Mouse (Mus musculus) stomach, embryonic 14.5 days (tissue): Measurements from ENCODE around the gene Ripor3. TPM values are rescaled to one million over a fixed set of nuclear protein-coding genes. Genes with fewer than 3 reads are reported as not detected.

ENCODE experiments used
- ATAC-seq: fragments of 200-750 bp; cut with Nextera tagmentation; 2 replicates; pipeline ENCODE4 v1.8.0; 2017; ENCODE audit warnings: low read depth, moderate TSS enrichment; ENCODE audit not compliant: insufficient number of reproducible peaks, insufficient read depth, low FRiP score
- H3K27ac ChIP-seq: fragments of 300-500 bp; sonication (generic); 2 replicates; pipeline ENCODE4 v1.5.1; 2014; ENCODE audit warnings: mild to moderate bottlenecking, low read length, moderate library complexity, mixed read lengths
- H3K27me3 ChIP-seq: fragments of 300-500 bp; sonication (generic); 2 replicates; pipeline ENCODE4 v1.6.1; 2014; ENCODE audit warnings: low read length, control low read depth, mixed read lengths; ENCODE audit not compliant: control insufficient read depth, insufficient read depth
- H3K36me3 ChIP-seq: fragments of 300-500 bp; sonication (generic); 2 replicates; pipeline ENCODE4 v1.6.1; 2014; ENCODE audit warnings: mild to moderate bottlenecking, control low read depth, low read length, moderate library complexity, mixed read lengths; ENCODE audit not compliant: control insufficient read depth, insufficient read depth
- H3K4me1 ChIP-seq: fragments of 300-500 bp; sonication (generic); 2 replicates; pipeline ENCODE4 v1.6.1; 2014; ENCODE audit warnings: low read length, control low read depth, mixed read lengths; ENCODE audit not compliant: control insufficient read depth, insufficient read depth
- H3K4me2 ChIP-seq: fragments of 300-500 bp; sonication (generic); replicated peaks from 2 replicates; pipeline ENCODE4 v1.6.1; 2014; ENCODE audit warnings: low read depth, low read length, control low read depth
- H3K4me3 ChIP-seq: fragments of 300-500 bp; sonication (generic); 2 replicates; pipeline ENCODE4 v1.5.1; 2014; ENCODE audit warnings: low read depth, low read length, control low read depth
- H3K9ac ChIP-seq: fragments of 300-500 bp; sonication (generic); replicated peaks from 2 replicates; pipeline ENCODE4 v1.6.1; 2014; ENCODE audit warnings: low read depth, mild to moderate bottlenecking, control low read depth, low read length, moderate library complexity, mixed read lengths
- H3K9me3 ChIP-seq: fragments of 300-500 bp; sonication (generic); 2 replicates; pipeline ENCODE4 v1.6.1; 2016; ENCODE audit warnings: low read depth, low read length, control low read depth; ENCODE audit not compliant: control insufficient read depth
- WGBS: fragments of 180-500 bp; shearing (Covaris S2); extraction: QIAGEN DNeasy Blood & Tissue Kit; methylation state at CpG from one replicate; pipeline ENCODE4 v1.1.7; 2014; 5-methylcytosine and 5-hydroxymethylcytosine counted together
- polyA plus RNA-seq: library from polyadenylated mRNA; unstranded; fragments of >200 nt; fragmentation: Nextera tagmentation; extraction: Ambion mirVana; gene quantifications from 2 replicates; pipeline ENCODE4 v1.2.1, GENCODE M21; 2014

The Ripor3 gene
- polyA plus RNA-seq, 1 experiment from 2014 or later, result 4.3 TPM

DNA sequence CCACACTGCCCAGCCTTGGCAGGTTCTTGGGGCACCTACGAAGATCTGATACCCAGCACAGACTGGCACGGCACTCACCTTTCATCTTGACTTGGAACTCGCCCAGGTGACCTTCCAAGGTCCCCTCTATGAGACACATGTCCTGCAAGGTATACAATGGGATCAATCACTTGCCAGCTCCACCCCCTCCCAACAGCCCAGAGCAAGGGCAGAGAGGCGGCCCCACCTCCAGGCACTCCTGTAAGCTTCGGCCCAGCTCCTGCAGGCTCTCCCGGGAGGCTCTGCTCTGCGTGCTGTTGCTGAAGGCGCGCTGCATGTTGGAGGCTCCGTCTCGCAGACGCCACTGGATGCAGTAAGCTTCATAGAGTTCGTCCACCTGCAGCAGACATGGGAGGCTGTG lies 17.2 kb downstream of the Ripor3 start:
- no peak overlapping the region for H3K27ac ChIP-seq
- H3K4me1 ChIP-seq, result peaks cover 12% of the 10 kb centered on the region
- no peak for ATAC-seq
- H3K27me3 ChIP-seq, result no peaks in the 10 kb centered on the region
- no peak overlapping the region for H3K4me3 ChIP-seq
- no peaks in the 10 kb centered on the region for H3K9me3 ChIP-seq
- WGBS, result 59% methylated on average over 13 of the region's 13 CpGs
- H3K9ac ChIP-seq, result no peak overlapping the region
- H3K4me2 ChIP-seq, result no peak overlapping the region
- H3K36me3 ChIP-seq, result no peaks in the 10 kb centered on the region

GRCm38 (mm10) chr2:167989310-167989709 lies 21.1 kb downstream of the Ripor3 start:
- no peak overlapping the region for H3K4me3 ChIP-seq
- H3K4me1 ChIP-seq, result peaks cover 23% of the 10 kb centered on the region
- peak; percentile 50; the same call in 1 of the 2 replicates for ATAC-seq
- H3K9ac ChIP-seq, result no peak overlapping the region
- no peak overlapping the region for H3K4me2 ChIP-seq
- H3K27ac ChIP-seq, result no peak overlapping the region
- no peaks in the 10 kb centered on the region for H3K9me3 ChIP-seq
- no peaks in the 10 kb centered on the region for H3K27me3 ChIP-seq
- WGBS, result 44% methylated on average over 14 of the region's 14 CpGs
- H3K36me3 ChIP-seq, result no peaks in the 10 kb centered on the region

GRCm38 (mm10) chr2:167987640-167988039 lies 22.8 kb downstream of the Ripor3 start:
- H3K36me3 ChIP-seq, result no peaks in the 10 kb centered on the region
- no peak overlapping the region for H3K4me3 ChIP-seq
- 49% methylated on average over 12 of the region's 12 CpGs for WGBS
- H3K27ac ChIP-seq, result no peak overlapping the region
- peaks cover 23% of the 10 kb centered on the region for H3K4me1 ChIP-seq
- no peak overlapping the region for H3K9ac ChIP-seq
- H3K27me3 ChIP-seq, result no peaks in the 10 kb centered on the region
- no peaks in the 10 kb centered on the region for H3K9me3 ChIP-seq
- ATAC-seq, result peak; percentile 54; the same call in 1 of the 2 replicates
- H3K4me2 ChIP-seq, result no peak overlapping the region

DNA sequence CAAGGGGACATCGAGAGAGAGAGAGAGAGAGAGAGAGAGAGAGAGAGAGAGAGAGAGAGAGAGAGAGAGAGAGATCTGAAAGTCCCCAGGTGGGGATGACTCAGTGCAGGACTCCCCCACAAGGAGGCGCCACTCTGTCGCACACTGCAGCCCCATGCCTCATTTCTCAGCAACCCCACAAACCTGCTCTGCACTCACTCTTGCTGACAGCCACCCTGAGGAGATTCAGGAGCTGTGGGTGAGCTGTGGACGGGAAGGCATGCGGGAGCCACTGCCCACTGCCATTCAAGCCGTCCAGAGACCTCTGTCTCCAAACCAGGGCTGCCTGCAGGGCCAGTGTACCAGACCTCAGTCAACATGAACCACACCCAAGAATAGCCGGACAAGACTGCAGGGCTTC lies 23.7 kb downstream of the Ripor3 start:
- no peak overlapping the region for H3K4me2 ChIP-seq
- no peak for ATAC-seq

DNA sequence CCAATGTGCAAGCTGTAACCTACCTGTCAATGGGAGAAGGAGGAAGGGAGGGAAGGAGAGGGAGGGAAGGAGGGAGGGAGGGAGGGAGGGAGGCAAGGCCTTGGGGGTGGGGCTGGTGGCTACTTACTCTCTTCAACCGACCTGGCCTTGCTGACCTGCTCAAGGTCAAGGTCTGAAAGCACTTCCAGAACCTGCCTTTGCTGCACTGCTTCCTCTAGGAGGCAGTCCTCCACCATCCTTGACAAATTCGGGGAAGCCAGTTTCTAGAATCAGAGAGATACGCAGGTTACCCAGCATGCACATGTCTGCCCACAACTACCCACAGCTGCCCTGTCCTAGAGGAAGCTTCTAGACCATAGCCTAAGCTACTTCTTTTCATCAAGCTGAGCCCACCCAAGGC lies 25.5 kb downstream of the Ripor3 start:
- WGBS, result 35% methylated on average over 3 of the region's 3 CpGs
- ATAC-seq, result no peak

More for the DNA sequence above, 23.7 kb downstream of the Ripor3 start:
- WGBS, result 19% methylated on average over 7 of the region's 7 CpGs
- Histone ChIP-seq H3K27me3 (no peaks in the 10 kb centered on the region), H3K9ac (no peak overlapping the region), H3K4me3 (no peak overlapping the region), H3K4me1 (peaks cover 23% of the 10 kb centered on the region), H3K9me3 (no peaks in the 10 kb centered on the region), H3K27ac (no peak overlapping the region), H3K36me3 (no peaks in the 10 kb centered on the region)

GRCm38 (mm10) chr2:167984371-167984770 lies 26.0 kb downstream of the Ripor3 start:
- peaks cover 18% of the 10 kb centered on the region for H3K4me1 ChIP-seq
- H3K9ac ChIP-seq, result no peak overlapping the region
- ATAC-seq, result no peak
- 74% methylated on average over 5 of the region's 5 CpGs for WGBS
- no peak overlapping the region for H3K4me2 ChIP-seq
- H3K9me3 ChIP-seq, result no peaks in the 10 kb centered on the region
- H3K27ac ChIP-seq, result no peak overlapping the region
- no peak overlapping the region for H3K4me3 ChIP-seq
- H3K27me3 ChIP-seq, result no peaks in the 10 kb centered on the region
- 0 out of 2 replicates have a peak, but pooled peaks cover 3% of the 10 kb centered on the region for H3K36me3 ChIP-seq

More for the DNA sequence above, 25.5 kb downstream of the Ripor3 start:
- Histone ChIP-seq H3K27ac (no peak overlapping the region), H3K4me1 (peaks cover 23% of the 10 kb centered on the region), H3K4me3 (no peak overlapping the region), H3K27me3 (no peaks in the 10 kb centered on the region), H3K36me3 (0 out of 2 replicates have a peak, but pooled peaks cover under 1% of the 10 kb centered on the region), H3K9ac (no peak overlapping the region), H3K4me2 (no peak overlapping the region), H3K9me3 (no peaks in the 10 kb centered on the region)

DNA sequence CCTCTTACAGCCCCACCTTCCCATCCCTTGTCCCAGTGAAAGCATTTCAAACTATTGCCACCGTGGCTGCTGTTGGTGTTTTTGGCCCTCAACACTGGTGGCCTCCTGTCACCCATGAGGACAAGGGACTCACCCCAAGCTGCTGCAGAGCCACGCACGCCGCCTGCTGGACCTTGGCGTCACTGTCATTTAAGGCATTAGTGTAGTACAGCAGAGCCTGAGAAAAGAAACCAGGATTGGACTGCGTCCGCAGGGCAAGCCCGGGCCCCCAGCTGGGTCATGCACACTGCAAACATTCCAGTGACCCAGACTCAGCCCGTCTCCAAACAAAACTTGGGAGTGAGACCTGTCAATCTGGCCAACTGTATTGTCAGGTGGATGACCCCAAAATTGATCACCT lies 27.8 kb downstream of the Ripor3 start:
- Histone ChIP-seq H3K27me3 (no peaks in the 10 kb centered on the region), H3K4me2 (no peak overlapping the region), H3K27ac (no peak overlapping the region), H3K9ac (no peak overlapping the region), H3K4me3 (no peak overlapping the region), H3K9me3 (no peaks in the 10 kb centered on the region), H3K4me1 (peaks cover 10% of the 10 kb centered on the region), H3K36me3 (peaks cover 11% of the 10 kb centered on the region)
- WGBS, result 57% methylated on average over 9 of the region's 9 CpGs
- ATAC-seq, result no peak

- Histone ChIP-seq H3K9ac (no peak overlapping the region), H3K4me1 (no peaks in the 10 kb centered on the region), H3K4me3 (no peak overlapping the region), H3K27me3 (no peaks in the 10 kb centered on the region), H3K27ac (no peak overlapping the region), H3K36me3 (peaks cover 19% of the 10 kb centered on the region), H3K9me3 (no peaks in the 10 kb centered on the region), H3K4me2 (no peak overlapping the region)
- no peak for ATAC-seq
- 76% methylated on average over 10 of the region's 10 CpGs for WGBS
These were observed 30.0 kb downstream of the Ripor3 start for GRCm38 (mm10) chr2:167980391-167980790.

GRCm38 (mm10) chr2:167978271-167978670 lies 32.1 kb downstream of the Ripor3 start:
- H3K4me2 ChIP-seq, result no peak overlapping the region
- no peak overlapping the region for H3K4me3 ChIP-seq
- 90% methylated on average over 10 of the region's 10 CpGs for WGBS
- no peak for ATAC-seq
- H3K9me3 ChIP-seq, result no peaks in the 10 kb centered on the region
- peaks cover 36% of the 10 kb centered on the region for H3K36me3 ChIP-seq
- no peaks in the 10 kb centered on the region for H3K27me3 ChIP-seq
- H3K27ac ChIP-seq, result no peak overlapping the region; the same call in 1 of the 2 replicates
- H3K9ac ChIP-seq, result no peak overlapping the region
- H3K4me1 ChIP-seq, result no peaks in the 10 kb centered on the region
